Mouse (Mus musculus): ENCODE results near the gene Smim4. TPM values are rescaled to one million over a fixed set of nuclear protein-coding genes. Genes with fewer than 3 reads are reported as not detected.

Smim4 gene
- total RNA-seq, 2 experiments from 2014 or later, result 33.4 to 36.1 TPM

DNA sequence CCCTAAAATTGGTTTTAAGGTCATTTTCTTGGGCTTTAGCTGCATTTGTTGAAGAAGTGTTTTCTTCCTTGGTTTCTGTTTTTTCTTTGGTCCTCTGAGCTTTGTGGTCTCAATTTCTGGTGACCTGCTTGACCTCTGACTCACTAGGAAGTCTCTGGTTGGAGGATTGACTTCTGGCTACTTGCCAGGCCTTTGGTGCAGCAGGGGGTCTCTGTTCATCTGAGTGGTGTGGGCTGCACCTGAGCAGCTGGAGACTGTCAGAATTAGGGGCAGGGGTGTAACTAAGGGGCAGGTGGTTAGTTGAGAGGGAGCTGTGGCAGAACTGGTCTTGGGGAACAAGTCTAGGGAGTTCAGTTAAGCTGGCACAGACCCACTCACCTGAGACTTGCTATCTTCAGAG, 47.6 kb downstream of the Smim4 start:
- intact Hi-C loops (cut with DNase I), result no loop called here
- DNase-seq, result no peak
- H3K4me3 ChIP-seq, result no peak overlapping the region
- no peak for TF ChIP-seq CTCF (IDR thresholded peaks at IDR 0.05)
- H3K27ac ChIP-seq, result no peak overlapping the region

DNA sequence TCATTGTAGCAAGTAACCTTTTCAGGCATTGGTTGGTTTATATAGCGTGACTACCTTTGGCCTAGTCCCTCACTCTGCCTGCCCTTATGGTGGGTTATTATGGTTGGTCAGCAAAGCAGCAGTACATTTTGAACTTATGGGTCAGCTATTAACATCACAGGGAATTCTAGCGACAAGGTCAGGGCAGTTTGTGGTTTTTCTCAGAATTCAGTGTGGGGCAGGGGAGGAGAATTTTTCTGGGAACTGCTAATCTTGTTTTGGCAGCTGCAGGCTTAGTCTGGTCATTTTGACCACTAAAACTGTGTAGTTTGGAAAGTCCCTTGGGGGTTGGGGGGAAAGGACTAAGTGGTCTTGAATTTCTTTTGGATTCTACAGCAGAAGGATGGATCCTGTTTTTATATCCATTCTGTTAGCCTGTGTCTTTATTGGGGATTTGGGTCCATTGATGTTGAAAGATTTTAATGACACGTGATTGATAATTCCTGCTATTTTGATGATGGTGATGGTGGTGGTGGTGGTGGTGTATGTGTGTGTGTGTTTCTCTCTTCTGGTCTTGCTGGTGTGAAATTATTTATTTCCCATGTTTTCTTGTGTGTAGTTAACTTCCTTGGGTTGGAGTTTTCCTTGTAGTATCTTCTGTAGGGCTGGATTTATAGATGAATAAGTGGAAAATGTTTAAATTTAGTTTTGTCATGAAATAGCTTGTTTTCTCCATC, 49.3 kb downstream of the Smim4 start:
- Histone ChIP-seq H3K27ac (no peak overlapping the region), H3K4me3 (no peak overlapping the region)
- DNase-seq, result no peak
- TF ChIP-seq CTCF (IDR thresholded peaks at IDR 0.05), result no peak
- intact Hi-C loops (cut with DNase I), result no loop called here

- Histone ChIP-seq H3K27ac (no peak overlapping the region), H3K4me3 (no peak overlapping the region)
- DNase-seq, result no peak
- intact Hi-C loops (cut with DNase I), result no loop called here
- no peak for TF ChIP-seq CTCF (IDR thresholded peaks at IDR 0.05)
Observed at GRCm38 (mm10) chr14:31078597-31079208, 50.1 kb downstream of the Smim4 start.

- intact Hi-C loops (cut with DNase I), result no loop called here
- no peak for TF ChIP-seq CTCF (IDR thresholded peaks at IDR 0.05)
Observed at GRCm38 (mm10) chr14:31069086-31069733, 59.5 kb downstream of the Smim4 start.

DNA sequence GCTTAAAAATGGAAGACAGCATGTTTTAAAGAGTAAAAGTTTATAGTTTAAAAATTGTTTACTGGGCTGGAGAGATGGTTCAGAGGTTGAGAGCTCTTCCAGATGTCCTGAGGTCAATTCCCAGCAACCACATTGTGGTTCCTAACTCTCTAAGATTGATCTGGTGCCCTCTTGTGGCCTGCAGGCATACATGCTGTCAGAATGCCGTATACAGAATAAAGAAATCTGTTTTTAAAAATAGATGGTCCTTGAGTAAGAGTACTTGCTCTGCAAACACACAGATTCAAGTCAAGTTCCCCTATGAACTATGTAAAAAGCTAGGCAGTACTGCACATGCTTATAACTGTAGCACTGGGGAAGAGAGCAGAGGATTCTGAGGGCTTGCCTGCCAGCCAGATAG, 66.5 kb downstream of the Smim4 start:
- no peak overlapping the region for H3K27ac ChIP-seq
- intact Hi-C loops (cut with DNase I), result no loop called here
- no peak overlapping the region for H3K4me3 ChIP-seq
- TF ChIP-seq CTCF (IDR thresholded peaks at IDR 0.05), result peak; percentile 65
- DNase-seq, result no peak

More at GRCm38 (mm10) chr14:31069086-31069733, 59.5 kb downstream of the Smim4 start:
- Histone ChIP-seq H3K4me3 (no peak overlapping the region), H3K27ac (no peak overlapping the region)
- DNase-seq, result no peak

- intact Hi-C loops (cut with DNase I), result no loop called here
- no peak for TF ChIP-seq CTCF (IDR thresholded peaks at IDR 0.05)
- DNase-seq, result no peak
- Histone ChIP-seq H3K27ac (no peak overlapping the region), H3K4me3 (no peak overlapping the region)
Observed at GRCm38 (mm10) chr14:31045817-31046216, 82.9 kb downstream of the Smim4 start.

DNA sequence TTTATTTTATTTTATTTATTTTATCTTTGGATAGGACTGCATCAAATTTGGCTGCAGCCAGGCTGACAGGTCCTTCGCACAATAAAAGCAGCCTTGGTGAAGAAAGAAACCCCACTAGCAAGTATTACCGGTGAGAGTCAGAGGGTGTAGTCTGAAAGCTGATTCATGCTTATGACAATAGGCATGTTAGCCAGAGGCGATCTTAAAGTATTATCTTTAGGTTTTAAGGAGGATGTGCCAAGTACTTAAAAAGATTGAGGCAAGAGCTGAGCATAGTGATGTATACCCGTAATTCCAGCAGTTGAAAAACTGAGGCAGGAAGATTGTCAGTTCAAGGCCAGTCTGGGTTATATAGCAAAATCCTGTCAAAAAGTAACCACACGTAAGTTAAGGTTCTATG, 83.5 kb downstream of the Smim4 start:
- no peak overlapping the region for H3K27ac ChIP-seq
- no peak for TF ChIP-seq CTCF (IDR thresholded peaks at IDR 0.05)

More for the DNA sequence above, 83.5 kb downstream of the Smim4 start:
- H3K4me3 ChIP-seq, result no peak overlapping the region
- intact Hi-C loops (cut with DNase I), result no loop called here
- no peak for DNase-seq

Other genes starting within 250 kb of the Smim4 start
- 10 to 100 TPM; 53.6 to 65.4 TPM for gene Mustn1, start 249.8 kb downstream of the Smim4 start, total RNA-seq (2021)
- gene Itih4, start 242.5 kb downstream of the Smim4 start, total RNA-seq (2021), result under 1 TPM; 0.11 to 0.13 TPM
- under 1 TPM; 0.10 to 0.25 TPM for gene Itih3, start 205.2 kb downstream of the Smim4 start, total RNA-seq (2021)
- not detected for gene Itih1, start 185.7 kb downstream of the Smim4 start, total RNA-seq (2021)
- gene Nek4, start 177.6 kb downstream of the Smim4 start, total RNA-seq (2021), result 1 to 10 TPM; 4.4 to 5.1 TPM
- 10 to 100 TPM in 1 of 2 experiments, 1 to 10 TPM in 1; 9.0 to 13.6 TPM for gene Glt8d1, start 127.6 kb downstream of the Smim4 start, total RNA-seq (2021)
- 100 to 1,000 TPM; 129 to 130 TPM for gene Spcs1, start 127.3 kb downstream of the Smim4 start, total RNA-seq (2021)
- 10 to 100 TPM; 45.3 to 49.8 TPM for gene Pbrm1, start 109.8 kb downstream of the Smim4 start, total RNA-seq (2021)
- gene Gnl3, start 109.8 kb downstream of the Smim4 start, total RNA-seq (2021), result 10 to 100 TPM; 28.4 to 33.4 TPM
- gene Nt5dc2, start 2.1 kb upstream of the Smim4 start, total RNA-seq (2021), result 1 to 10 TPM; 1.2 to 1.7 TPM
- 10 to 100 TPM; 14.0 to 16.5 TPM for gene Stab1, start 39.7 kb upstream of the Smim4 start, total RNA-seq (2021)
- gene Tnnc1, start 79.4 kb upstream of the Smim4 start, total RNA-seq (2021), result 1,000 to 10,000 TPM in 1 of 2 experiments, 100 to 1,000 TPM in 1; 386 to 1,185 TPM
- gene Nisch, start 88.0 kb upstream of the Smim4 start, total RNA-seq (2021), result 10 to 100 TPM; 60.8 to 70.3 TPM
- 1 to 10 TPM; 7.0 to 8.3 TPM for gene Sema3g, start 88.9 kb upstream of the Smim4 start, total RNA-seq (2021)
- 1 to 10 TPM; 7.3 to 8.9 TPM for gene Phf7, start 122.4 kb upstream of the Smim4 start, total RNA-seq (2021)
- 10 to 100 TPM; 46.7 to 48.0 TPM for gene Bap1, start 122.5 kb upstream of the Smim4 start, total RNA-seq (2021)
- under 1 TPM; 0.03 to 0.08 TPM for gene Dnah1, start 194.9 kb upstream of the Smim4 start, total RNA-seq (2021)
- gene Capn7, start 207.7 kb upstream of the Smim4 start, total RNA-seq (2021), result 10 to 100 TPM; 29.4 to 33.6 TPM

All from gastrocnemius, adult 2 months (tissue).